Comparison of ENCODE assay signal across 12 mouse cellular contexts in the genomic region with DNA sequence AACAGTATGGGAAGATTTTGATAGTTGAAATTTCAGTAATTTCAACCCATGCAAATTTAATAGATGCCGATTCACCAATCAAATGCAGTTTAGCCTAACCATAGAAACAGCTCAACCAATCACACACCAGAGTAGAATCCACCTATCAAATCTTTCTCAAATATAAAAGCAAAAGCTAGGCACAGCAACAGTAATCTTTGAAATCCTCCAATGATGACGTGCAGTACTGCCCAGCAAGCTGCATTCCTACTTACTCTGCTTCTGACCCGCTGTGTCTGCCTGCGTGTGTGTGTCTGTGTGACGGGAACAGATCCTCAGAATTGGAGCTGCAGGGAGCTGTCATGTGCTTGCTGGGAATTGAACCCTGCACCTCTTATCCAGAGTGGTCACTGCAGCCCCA. TPM values are rescaled to one million over a fixed set of nuclear protein-coding genes. Genes with fewer than 3 reads are reported as not detected.
A peak's percentile ranks its signal among the peaks of the same experiment; 100 is the strongest.
DNase-seq lines count a peak whose midpoint lies in the region; ATAC-seq and TF ChIP-seq lines count a peak whose summit lies in the region.
"Had no signal": no experiment of that assay in that cellular context is flagged by ENCODE, and none has a peak within 500 bp of the region (broad histone marks: within the 10 kb centered on the region; RNA-seq: fewer than 3 reads in every experiment).

No protein-coding gene starts in this region.

- peaks cover 75% of the 10 kb centered on the region for H3K36me3 ChIP-seq in megakaryocyte, embryonic 14.5 days (replicated peaks; ENCODE audit: low read length)
- H3K36me3 ChIP-seq in liver, embryonic 14.5 days (replicated peaks; ENCODE audit: control insufficient read depth, insufficient read depth, low read depth): peaks cover 76% of the 10 kb centered on the region

- peak overlapping the region; percentile 46; the same call in 1 of the 2 replicates for H3K27ac ChIP-seq in gastrocnemius, adult 2 months
- no peak overlapping the region for H3K27ac ChIP-seq in liver, embryonic 14.5 days
- H3K27ac ChIP-seq: intestine, embryonic 15.5 days; lung, embryonic 15.5 days had no signal

- peak overlapping the region; percentile 75 for H3K4me2 ChIP-seq in liver, embryonic 14.5 days (ENCODE audit: low read depth)
- H3K4me2 ChIP-seq: intestine, embryonic 15.5 days; lung, embryonic 15.5 days had no signal

- intact Hi-C loops in gastrocnemius, adult 2 months (cut with DNase I): no loop called here

- no peak for TF ChIP-seq CTCF in gastrocnemius, adult 2 months (IDR thresholded peaks at IDR 0.05)
- TF ChIP-seq CTCF in liver, embryonic 14.5 days (IDR thresholded peaks at IDR 0.05; ENCODE audit: low read depth): no peak

- no peak for DNase-seq in gastrocnemius, adult 2 months
- no peak for DNase-seq in gastrocnemius, postnatal 25 days
- peak; percentile 29 for DNase-seq in adipocyte (ENCODE audit: low spot score)
- DNase-seq in liver, embryonic 14.5 days (ENCODE audit: low read depth in 3 of 3, low spot score in 3 of 3): no peak
- no peak for DNase-seq in MN1 (ENCODE audit: low spot score)
- DNase-seq: gastrocnemius, postnatal 10 days; kidney, postnatal 25 days; spleen, adult 18-20 months had no signal

- ATAC-seq in megakaryocyte, adult 5-6 weeks (ENCODE audit: poor library complexity, severe bottlenecking): no peak
- no peak for ATAC-seq in liver, embryonic 14.5 days (ENCODE audit: insufficient read depth)
- ATAC-seq: intestine, embryonic 15.5 days had no signal

- WGBS in liver, embryonic 14.5 days (ENCODE audit: insufficient replicate concordance): 88% methylated on average over 5 of the region's 5 CpGs

- no peaks in the 10 kb centered on the region for H3K27me3 ChIP-seq in megakaryocyte, embryonic 14.5 days (replicated peaks)
- no peaks in the 10 kb centered on the region for H3K27me3 ChIP-seq in liver, embryonic 14.5 days (ENCODE audit: control insufficient read depth, insufficient read depth, low read length)
- H3K27me3 ChIP-seq: intestine, embryonic 15.5 days; lung, embryonic 15.5 days had no signal

- H3K4me3 ChIP-seq in gastrocnemius, adult 2 months: peak overlapping the region; percentile 50
- H3K4me3 ChIP-seq in megakaryocyte, embryonic 14.5 days (replicated peaks): peak overlapping the region; percentile 66
- H3K4me3 ChIP-seq in liver, embryonic 14.5 days (ENCODE audit: insufficient read depth in 1 of 2, low read depth in 2 of 2, low read length in 2 of 2): peak overlapping the region in 1 of 2 experiments; percentile 31; a peak in 2 of 4 replicates
- H3K4me3 ChIP-seq: intestine, embryonic 15.5 days; lung, embryonic 15.5 days had no signal

- H3K9ac ChIP-seq in liver, embryonic 14.5 days (replicated peaks): no peak overlapping the region
- H3K9ac ChIP-seq: intestine, embryonic 15.5 days; lung, embryonic 15.5 days had no signal

- TF ChIP-seq EP300 in liver, embryonic 14.5 days (IDR thresholded peaks at IDR 0.05; ENCODE audit: low read depth): no peak

- no peaks in the 10 kb centered on the region for H3K9me3 ChIP-seq in megakaryocyte, embryonic 14.5 days
- no peaks in the 10 kb centered on the region for H3K9me3 ChIP-seq in liver, embryonic 14.5 days (ENCODE audit: control insufficient read depth, low read length)
- H3K9me3 ChIP-seq: intestine, embryonic 15.5 days; lung, embryonic 15.5 days had no signal

- H3K4me1 ChIP-seq in megakaryocyte, embryonic 14.5 days: peaks cover 60% of the 10 kb centered on the region
- H3K4me1 ChIP-seq in liver, embryonic 14.5 days (replicated peaks; ENCODE audit: control insufficient read depth in 2 of 2, insufficient read depth in 2 of 2, low read length in 1 of 2): peaks cover 8 to 14% of the 10 kb centered on the region in 2 experiments

RNA-seq across cellular contexts. Expression of a gene that starts 4.9 kb away (rescaled TPM):
- total RNA-seq in gastrocnemius, adult 2 months (2021): 100 to 1,000 TPM; 314 to 379 TPM
- 100 to 1,000 TPM; 350 to 362 TPM for total RNA-seq in gastrocnemius, postnatal 25 days (2021)
- polyA plus RNA-seq in megakaryocyte, embryonic 14.5 days (2012; ENCODE audit: insufficient read depth, low replicate concordance): 752 and 2,061 TPM in 2 replicates
- total RNA-seq in megakaryocyte, adult 5-6 weeks (2015): 3,482 and 3,921 TPM in 2 replicates
- 2,689 and 3,338 TPM in 2 replicates for total RNA-seq in megakaryocyte, adult 5-6 weeks (2017)
- polyA plus RNA-seq in liver, embryonic 14.5 days (2012; rRNA removed): 529 and 1,021 TPM in 2 replicates
- polyA plus RNA-seq in liver, embryonic 14.5 days (2014; fragmentation: Nextera tagmentation; extraction: Ambion mirVana): 2,262 and 2,378 TPM in 2 replicates

RNA-seq across cellular contexts. Expression of a gene that starts 42.1 kb away (rescaled TPM):
- total RNA-seq in gastrocnemius, adult 2 months (2021): 1 to 10 TPM; 7.4 to 7.8 TPM
- total RNA-seq in gastrocnemius, postnatal 25 days (2021): 1 to 10 TPM; 7.5 TPM
- 8.2 and 18.2 TPM in 2 replicates for polyA plus RNA-seq in megakaryocyte, embryonic 14.5 days (2012; ENCODE audit: insufficient read depth, low replicate concordance)
- total RNA-seq in megakaryocyte, adult 5-6 weeks (2015): 18.1 and 21.1 TPM in 2 replicates
- 24.8 and 34.9 TPM in 2 replicates for total RNA-seq in megakaryocyte, adult 5-6 weeks (2017)
- polyA plus RNA-seq in liver, embryonic 14.5 days (2012; rRNA removed): 11.5 and 15.5 TPM in 2 replicates
- 15.8 and 18.0 TPM in 2 replicates for polyA plus RNA-seq in liver, embryonic 14.5 days (2014; fragmentation: Nextera tagmentation; extraction: Ambion mirVana)

Comparison
In these comparisons a context has a peak if more than half of its experiments do, and no peak if none do; other contexts are left out.
1. RNA of a gene that starts 4.9 kb away (total RNA-seq): 2,689 to 3,921 TPM in megakaryocyte, adult 5-6 weeks; 314 to 379 TPM in gastrocnemius, adult 2 months and 350 to 362 TPM in gastrocnemius, postnatal 25 days; every median in the first group is over 4 times any median in the second.